Mouse (Mus musculus): ENCODE data around the gene Zfp358.

Gene Zfp358

DNA sequence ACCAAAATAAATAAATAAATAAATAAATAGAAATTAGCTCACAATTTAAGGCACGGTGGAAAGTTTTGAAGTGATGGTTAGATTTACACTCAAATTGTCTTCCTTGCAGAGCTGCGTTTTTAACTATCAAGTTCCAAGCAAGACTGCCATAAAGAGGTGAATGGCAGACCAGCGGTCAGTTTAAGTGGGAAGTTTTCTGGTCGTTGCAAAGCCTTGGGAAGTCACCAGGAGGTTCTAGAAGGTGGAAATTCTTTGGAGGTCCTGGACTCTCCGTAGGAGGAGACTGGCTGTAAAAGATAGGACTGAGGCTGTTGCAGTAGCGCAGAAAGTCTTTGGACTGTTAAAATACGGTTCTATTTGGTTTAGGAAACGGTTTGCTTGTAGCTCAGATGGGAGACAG is 6.8 kb downstream of the Zfp358 start:
- no peak for DNase-seq (ENCODE audit: low spot score)

DNA sequence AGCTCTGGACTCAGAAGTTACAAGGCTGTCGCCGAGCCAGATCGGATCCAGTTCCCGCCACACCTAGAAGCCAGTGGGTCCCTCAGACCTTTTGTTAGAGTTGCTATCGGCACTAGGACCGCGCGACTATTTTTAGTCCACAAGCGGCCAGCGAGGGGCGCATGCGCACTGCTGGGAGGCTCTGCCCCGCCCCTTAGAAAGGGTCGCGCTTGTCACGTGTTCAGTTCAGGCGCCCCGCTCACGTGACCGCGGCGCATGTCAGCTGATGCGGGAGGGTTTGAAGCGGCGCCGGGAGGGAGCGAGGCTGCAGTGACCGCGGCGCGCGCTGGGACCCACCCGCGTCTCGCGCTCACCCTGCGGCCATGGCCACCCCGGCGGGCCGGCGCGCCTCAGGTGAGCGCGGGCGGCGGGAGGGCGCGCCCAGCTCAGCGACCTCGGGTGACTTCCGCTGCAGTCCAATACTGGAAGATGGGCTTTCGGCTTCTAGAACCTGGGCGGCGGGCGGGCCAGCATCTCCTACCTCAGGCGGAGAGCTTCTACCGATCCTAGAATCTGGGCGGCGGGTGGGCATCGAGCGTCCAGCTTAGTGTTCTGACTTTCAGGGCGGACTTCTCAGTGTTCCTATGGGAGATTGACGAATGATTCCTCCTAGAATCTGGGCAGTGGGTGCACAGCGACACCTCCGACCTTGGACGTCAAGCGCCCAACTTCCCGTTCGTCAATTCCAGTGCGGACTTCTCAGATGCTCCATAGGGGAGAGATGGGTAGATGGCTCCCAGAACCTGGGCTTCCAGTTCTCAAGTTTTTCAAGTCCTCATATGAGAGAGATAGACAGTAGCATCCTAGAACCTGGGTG is 7.5 kb downstream of the Zfp358 start, which contains the start of gene Mcoln1:
Mcoln1 (plus strand) TSS at position 223 of the 856 bp plus-strand sequence.
- DNase-seq (ENCODE audit: low spot score): peak; percentile 97

DNA sequence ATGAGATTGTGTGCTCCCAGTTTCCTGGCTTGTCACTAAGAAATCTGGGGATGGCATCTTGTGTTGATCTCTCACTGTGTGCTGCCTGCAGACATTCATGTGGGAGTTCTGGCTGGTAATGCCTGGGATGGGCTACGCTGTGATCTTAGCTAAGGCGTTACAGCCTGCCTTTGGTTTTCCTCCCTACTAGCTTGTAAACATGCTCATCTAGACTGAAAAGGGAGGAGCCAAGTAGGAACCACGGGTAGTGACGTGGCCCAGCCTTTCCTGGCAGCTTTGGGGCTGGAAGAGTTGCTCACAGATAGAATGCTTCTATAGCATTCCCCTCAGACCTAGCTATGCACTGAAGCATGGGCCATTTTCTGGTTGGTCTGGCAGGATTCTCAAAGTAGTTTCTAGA is 9.3 kb downstream of the Zfp358 start:
- no peak for DNase-seq (ENCODE audit: low spot score)

DNA sequence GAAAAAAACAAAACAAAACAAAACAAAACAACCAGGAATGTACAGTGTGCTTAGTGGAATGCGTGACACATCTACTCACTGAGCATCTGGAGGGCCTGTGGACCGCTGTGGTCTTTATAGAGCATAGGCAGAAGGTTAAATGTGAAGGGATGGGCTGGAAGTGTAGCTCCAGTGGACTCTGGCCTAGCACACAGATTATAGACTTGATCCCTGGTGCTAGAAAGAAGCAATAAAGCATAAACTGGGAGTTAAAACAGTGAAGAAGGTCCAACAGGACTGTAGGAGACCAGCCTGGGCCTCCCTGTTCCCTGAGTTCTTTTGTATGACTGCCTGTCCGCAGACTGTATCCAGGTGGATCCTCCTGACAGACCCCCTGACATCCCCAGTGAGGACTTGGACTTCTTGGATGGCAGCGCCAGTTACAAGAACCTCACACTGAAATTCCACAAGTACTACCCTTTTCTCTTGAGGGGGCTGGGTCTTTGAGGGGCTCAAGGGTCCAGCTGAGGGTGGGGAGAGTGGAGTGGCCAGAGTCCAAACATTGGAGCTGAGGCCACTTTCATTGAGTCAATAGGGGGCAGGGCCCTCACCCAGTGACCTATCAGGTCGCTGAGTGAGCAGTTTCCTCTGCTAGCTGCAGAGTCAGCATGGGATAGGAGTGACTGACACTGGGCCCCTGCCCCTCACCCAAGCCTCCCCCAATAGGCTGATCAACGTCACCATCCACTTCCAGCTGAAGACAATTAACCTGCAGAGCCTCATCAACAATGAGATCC is 15.2 kb downstream of the Zfp358 start:
- DNase-seq (ENCODE audit: low spot score): no peak

DNA sequence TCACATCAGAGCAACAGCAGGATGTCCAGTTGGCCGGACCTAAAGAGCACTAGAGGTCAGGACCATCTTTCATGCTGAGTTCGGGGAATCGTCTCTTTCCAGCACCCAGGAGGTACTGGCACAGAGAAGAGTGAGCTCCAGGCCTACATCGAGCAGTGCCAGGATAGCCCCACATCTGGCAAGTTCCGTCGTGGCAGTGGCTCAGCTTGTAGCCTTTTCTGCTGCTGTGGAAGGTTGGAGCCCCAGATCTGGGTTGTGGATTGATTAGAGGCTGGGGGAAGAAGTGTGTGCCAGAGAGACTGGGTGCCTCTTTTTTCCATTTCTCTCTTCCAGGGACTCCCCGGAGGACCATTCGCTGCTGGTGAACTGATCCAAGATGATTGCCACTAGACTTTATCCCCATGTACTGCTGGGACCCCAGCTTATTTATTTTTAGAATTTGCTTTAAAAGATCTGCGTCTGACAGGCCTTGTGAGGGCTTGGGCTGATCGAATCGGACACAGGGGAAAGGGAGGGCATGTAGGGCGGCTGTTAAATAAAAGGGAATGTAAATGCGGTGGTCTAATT is 21.8 kb downstream of the Zfp358 start:
- no peak for DNase-seq (ENCODE audit: low spot score)

DNA sequence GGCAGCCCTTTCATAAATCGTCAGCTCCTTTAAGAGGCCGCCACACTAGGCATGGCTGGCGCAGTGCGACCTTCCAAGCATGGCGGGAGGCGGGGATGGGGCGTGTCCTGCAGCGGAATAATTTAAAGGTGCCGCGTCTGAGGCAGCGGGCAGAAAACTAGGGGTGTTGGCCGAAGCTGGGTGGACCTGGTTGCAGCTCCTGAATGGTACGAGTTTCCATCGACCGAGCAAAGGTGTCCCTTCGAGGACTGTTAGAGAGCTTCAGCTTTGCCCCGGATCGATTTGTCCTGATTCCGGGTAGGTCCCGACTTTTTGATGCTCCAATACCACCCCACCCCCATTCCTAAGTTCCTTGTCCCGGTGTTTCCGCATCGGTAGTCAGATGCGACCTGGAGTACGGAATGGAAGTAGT is 22.3 kb downstream of the Zfp358 start, which contains the start of gene Pnpla6:
Pnpla6 (plus strand) TSS at position 125 of the 412 bp plus-strand sequence.
- DNase-seq (ENCODE audit: low spot score): peak; percentile 75

DNA sequence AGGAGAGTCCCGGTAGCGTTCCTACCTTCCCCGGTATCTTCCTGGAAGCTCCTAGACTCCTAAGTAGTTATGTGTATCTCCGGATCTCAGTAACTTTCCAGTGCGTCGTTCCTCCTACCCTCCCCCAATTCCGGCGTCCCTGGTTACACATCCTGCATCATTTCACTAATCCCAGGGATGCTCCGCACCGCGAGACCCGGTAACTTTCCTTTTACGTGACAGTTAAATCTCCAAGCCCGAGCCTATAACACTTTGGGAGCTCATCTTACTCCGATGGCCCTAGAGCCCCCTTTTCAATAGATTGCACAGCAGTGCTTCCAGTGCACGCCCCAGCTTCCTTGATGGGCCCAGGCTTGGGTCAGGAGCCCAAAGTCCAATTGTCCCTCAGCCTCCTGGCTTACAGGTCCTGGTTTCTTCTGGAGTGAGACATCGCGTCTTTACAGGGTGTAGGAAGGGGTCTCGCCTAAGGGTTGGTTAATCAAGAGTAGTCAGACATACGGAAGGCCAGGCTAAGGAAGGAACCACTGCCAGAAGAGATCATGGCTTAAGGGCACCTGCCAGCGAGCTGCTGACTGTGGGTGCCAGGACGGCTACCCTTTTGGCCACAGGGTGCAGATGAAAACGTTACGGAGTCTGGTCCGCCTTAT is 23.0 kb downstream of the Zfp358 start:
- DNase-seq (ENCODE audit: low spot score): no peak

DNA sequence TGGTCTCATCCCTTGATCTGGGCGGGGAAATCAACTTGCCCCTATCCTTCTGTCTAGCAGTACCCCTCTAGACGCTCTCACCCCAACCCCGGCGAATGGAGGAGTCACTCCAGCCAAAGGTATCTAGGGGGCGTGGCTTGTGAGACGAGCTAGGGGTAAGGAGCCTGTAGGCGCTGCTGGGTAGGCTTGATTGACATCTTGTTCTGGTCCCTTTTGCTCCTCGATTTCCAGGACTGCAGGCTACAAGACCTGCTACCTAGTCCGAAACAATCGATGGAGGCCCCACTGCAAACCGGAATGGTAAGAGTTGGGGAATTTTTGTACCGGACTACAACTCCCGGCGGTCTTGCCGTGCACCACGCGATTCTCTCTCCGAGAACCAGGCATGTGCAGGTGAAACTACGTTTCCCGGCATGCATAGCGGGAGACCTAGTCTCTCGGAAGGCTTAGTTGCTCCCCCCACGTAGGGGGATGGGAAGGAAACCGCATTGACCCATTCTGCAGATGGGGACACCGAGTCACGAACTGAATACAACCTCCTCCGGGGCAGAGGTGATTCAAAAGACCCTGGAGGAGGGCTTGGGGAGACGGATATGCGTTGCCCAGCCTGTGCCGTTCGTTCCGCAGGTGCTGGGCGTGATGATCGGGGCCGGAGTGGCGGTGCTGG is 23.6 kb downstream of the Zfp358 start:
- peak; percentile 90 for DNase-seq (ENCODE audit: low spot score)

DNA sequence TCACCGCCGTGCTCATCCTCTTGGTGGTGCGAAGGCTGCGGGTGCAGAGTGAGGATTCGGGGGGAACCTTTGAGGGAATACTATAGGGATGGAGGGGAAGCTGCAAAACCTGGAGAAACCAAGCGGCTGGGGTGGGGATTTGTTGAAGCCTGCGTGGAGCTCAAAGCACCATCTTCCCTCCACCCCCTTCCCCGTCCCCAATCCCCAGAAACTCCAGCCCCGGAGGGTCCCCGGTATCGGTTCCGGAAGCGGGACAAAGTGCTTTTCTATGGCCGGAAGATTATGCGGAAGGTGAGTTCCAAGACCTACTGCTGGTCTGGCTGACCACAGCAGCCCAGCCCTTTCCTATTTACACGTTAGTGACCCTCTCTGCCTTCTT is 24.2 kb downstream of the Zfp358 start:
- DNase-seq (ENCODE audit: low spot score): no peak

DNA sequence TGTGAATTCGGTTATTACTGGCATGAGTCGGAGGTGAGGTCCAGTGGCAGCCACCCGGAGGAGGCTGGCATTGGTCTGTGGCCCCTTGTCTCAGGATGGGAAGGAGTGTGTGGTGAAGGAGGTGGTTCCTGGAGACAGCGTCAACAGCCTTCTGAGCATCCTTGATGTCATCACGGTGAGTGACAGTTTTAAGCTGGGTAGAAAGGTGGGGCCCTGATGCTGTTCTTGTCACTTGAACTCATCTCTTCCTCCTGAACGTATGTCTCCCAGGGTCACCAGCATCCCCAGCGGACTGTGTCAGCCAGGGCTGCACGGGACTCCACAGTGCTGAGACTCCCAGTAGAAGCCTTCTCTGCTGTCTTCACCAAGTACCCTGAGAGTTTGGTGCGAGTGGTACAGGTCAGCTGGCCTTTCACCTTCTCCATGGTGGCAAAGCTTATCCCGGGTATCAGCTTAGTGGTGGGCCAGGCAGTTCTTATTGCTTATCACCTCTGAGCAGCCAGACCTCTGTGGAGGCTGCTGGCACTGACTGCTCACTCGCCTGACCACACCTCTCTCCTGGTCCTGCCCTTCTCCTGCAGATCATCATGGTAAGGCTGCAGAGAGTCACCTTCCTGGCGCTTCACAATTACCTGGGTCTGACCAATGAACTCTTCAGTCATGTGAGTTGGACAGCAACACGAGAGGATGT is 29.2 kb downstream of the Zfp358 start:
- no peak for DNase-seq (ENCODE audit: low spot score)

DNA sequence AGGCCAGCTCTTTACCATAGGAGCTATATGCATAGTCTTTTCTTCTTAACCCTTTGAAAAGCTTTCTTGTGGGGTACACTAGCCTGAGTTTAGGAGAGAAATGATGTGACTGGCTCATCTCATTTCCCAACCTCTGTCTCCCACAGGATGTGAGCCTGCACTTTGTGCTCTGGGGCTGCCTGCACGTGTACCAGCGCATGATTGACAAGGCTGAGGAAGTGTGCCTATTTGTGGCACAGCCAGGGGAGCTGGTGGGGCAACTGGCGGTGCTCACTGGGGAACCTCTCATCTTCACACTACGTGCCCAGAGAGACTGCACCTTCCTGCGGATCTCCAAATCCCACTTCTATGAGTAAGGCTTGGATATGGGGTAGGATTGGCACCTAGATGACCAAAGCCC is 37.9 kb downstream of the Zfp358 start:
- DNase-seq (ENCODE audit: low spot score): no peak

DNA sequence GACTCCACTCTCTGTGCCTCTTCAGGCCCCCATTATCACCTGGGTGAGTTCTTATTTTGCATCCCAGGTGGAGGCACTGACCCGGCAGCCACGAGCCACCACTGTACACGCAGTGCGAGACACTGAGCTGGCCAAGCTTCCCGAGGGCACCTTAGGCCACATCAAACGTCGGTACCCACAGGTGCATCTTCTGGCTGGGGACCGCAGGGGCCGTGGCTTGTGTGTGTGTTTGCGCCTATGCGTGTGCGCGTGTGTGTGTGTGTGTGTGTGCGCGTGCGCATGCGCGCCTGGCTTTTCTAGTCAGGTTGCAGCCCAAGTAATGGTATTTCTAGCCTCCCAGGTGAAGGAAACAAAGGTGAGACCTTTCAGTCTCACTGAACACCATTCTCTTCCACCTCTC is 39.0 kb downstream of the Zfp358 start:
- no peak for DNase-seq (ENCODE audit: low spot score)

DNA sequence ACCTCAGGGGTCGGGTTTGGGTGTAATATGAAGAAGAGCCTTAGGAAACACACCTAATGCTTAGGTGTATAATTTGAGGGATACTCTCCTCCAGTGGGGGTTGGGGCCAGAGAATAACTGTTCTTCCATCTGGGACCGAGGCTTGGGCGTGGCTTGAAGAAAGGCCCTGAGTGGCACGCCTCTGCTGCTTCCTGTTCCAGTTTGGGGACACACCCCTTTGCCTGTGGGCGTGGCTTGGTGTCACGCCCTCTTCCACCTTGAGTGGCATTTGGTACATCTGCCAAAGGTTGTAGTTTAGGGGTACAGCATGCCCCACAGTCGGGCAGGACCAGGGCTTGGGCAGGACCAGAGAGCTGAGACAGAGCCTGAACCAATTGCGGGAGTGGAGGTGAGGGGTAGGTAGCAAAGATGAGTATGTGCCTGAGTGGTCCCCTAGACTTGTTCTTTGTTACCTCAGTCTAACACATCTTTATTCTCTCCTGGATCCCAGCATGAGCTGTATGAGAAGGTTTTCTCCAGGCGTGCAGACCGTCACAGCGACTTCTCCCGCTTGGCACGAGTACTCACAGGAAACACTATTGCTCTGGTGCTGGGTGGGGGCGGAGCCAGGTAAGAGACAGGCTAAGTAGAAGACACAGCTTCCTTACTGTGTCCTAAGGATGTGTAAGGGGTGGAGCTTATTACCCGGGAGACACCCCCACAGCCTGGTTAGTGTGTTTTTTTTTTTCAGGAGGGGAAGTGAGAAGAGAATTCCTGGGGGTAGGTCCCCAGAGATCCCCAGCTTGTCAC is 43.3 kb downstream of the Zfp358 start:
- no peak for DNase-seq (ENCODE audit: low spot score)

DNA sequence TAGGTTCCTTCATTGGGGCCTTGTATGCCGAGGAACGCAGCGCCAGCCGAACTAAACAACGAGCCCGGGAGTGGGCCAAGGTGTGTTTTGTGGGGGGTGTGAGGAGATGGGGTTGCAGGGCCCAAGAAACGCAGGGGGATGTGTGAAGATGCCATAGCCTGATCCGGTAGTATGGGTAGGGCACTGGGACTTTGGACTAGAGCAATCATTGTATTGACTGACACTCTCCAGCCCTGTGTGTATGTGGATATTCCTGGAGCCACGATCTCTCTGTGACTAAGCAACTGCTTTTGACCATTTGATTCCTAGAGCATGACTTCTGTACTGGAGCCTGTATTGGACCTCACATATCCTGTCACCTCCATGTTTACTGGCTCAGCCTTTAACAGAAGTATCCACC is 44.0 kb downstream of the Zfp358 start:
- DNase-seq (ENCODE audit: low spot score): no peak

DNA sequence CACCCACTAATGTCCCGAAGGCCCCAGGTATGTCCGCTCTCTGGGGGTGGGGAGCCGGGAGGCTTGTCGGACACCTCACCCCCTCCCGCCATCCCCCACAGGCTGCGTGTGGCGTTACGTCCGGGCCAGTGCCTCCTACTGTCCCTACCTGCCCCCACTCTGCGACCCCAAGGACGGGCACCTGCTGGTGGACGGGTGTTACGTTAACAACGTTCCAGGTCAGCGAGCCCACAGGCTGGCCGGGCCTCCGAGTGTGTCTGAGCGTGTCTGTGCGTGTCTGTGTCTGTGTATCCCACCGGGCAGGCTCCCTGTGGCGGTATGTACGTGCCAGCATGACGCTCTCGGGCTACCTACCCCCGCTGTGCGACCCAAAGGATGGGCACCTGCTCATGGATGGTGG is 44.7 kb downstream of the Zfp358 start:
- no peak for DNase-seq (ENCODE audit: low spot score)

DNA sequence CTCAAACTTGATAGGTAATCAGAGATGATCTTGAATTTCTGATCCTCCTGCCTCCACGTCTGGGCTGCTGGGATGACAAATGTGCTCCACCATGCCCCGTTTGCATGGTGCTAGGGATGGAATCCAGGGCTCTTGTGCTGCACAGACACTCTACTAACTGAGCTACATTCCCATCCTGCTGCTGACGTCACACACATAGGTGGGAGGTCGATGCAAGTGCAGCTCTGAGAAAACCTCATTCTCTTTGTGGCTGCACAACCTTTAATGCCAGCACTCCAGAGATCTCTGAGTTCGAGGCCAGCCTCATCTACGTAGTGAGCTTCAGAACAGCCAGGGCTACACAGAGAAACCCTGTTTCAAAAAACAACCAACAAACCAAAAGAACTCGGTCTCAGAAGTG is 46.2 kb downstream of the Zfp358 start:
- DNase-seq (ENCODE audit: low spot score): no peak

DNA sequence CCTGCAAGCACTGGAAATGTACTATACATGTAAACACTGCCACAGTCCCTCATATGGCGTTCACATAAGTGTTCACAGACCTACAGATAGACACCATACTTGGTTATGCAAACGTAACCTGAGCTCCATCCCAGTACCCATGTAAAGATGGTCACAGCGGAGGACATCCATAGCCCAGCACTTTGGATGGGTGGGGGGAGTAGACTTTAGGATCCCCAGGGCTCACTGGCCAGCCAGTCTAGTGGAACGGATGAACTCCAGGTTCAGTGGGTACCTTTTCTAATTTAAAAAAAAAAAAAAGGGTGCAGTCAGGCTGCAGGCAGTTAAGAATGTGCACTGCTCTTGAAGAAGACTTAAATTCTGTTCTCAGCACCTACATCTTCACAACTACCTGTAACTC is 47.1 kb downstream of the Zfp358 start:
- no peak for DNase-seq (ENCODE audit: low spot score)

DNA sequence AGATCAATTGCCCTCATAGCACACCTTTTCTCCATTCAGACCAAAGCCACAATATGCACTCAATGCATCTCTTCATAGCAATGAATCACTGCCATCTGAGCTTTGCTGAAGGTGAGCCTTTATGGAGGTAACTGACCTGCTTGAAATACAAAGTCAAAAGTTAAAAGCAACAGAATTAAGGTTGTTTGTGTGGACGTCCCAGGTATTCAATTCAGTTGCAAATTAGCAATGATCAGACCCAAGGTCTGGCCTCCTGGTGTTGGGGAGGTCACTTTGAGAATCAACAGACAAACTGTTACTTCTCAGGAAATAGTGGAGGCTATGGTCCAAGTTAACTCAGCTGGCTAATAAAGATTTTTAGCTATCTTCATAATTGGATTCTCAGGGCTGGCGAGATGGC is 53.6 kb downstream of the Zfp358 start:
- no peak for DNase-seq (ENCODE audit: low spot score)
